Mouse (Mus musculus) R1 (cell line): ENCODE measurements around the gene Fuca1.
A peak's percentile ranks its signal among the peaks of the same experiment; 100 is the strongest.

Experiments used
- DNase-seq: peaks from one replicate; pipeline ENCODE4 v3.0.0-alpha.2; 2018; ENCODE audit warnings: low read depth, low spot score

Fuca1 gene

GRCm38 (mm10) chr4:135922190-135922589 lies 1.7 kb downstream of the Fuca1 start:
- DNase-seq: no peak

GRCm38 (mm10) chr4:135924418-135924817 lies 3.9 kb downstream of the Fuca1 start:
- no peak for DNase-seq

GRCm38 (mm10) chr4:135925341-135925740 lies 4.8 kb downstream of the Fuca1 start:
- no peak for DNase-seq

GRCm38 (mm10) chr4:135926195-135926808 lies 5.8 kb downstream of the Fuca1 start:
- DNase-seq: peak; percentile 74

- peak; percentile 70 for DNase-seq
Measured at GRCm38 (mm10) chr4:135926861-135927260, 6.3 kb downstream of the Fuca1 start.

- no peak for DNase-seq
Measured at GRCm38 (mm10) chr4:135928376-135928775, 7.8 kb downstream of the Fuca1 start.

- no peak for DNase-seq
Measured at GRCm38 (mm10) chr4:135929405-135929804, 8.9 kb downstream of the Fuca1 start.

- DNase-seq: no peak
Measured at GRCm38 (mm10) chr4:135929828-135930227, 9.3 kb downstream of the Fuca1 start.

GRCm38 (mm10) chr4:135930239-135930638 lies 9.7 kb downstream of the Fuca1 start:
- DNase-seq: no peak

GRCm38 (mm10) chr4:135931832-135932231 lies 11.3 kb downstream of the Fuca1 start:
- DNase-seq: peak; percentile 51

- DNase-seq: no peak
Measured at GRCm38 (mm10) chr4:135934708-135935500, 14.4 kb downstream of the Fuca1 start.

GRCm38 (mm10) chr4:135935502-135935901 lies 15.0 kb downstream of the Fuca1 start:
- DNase-seq: no peak

GRCm38 (mm10) chr4:135938858-135939257 lies 18.3 kb downstream of the Fuca1 start:
- DNase-seq: no peak

- peak; percentile 76 for DNase-seq
Measured at GRCm38 (mm10) chr4:135941026-135941425, 20.5 kb downstream of the Fuca1 start.

GRCm38 (mm10) chr4:135942193-135942592 lies 21.7 kb downstream of the Fuca1 start:
- no peak for DNase-seq

- no peak for DNase-seq
Measured at GRCm38 (mm10) chr4:135943389-135943788, 22.9 kb downstream of the Fuca1 start.

- DNase-seq: no peak
Measured at GRCm38 (mm10) chr4:135945706-135946105, 25.2 kb downstream of the Fuca1 start.

GRCm38 (mm10) chr4:135946278-135946658 lies 25.7 kb downstream of the Fuca1 start, which contains the start of gene Hmgcl:
Gene Hmgcl, plus strand, starts transcription at chr4:135946448.
- peak; percentile 95 for DNase-seq

- DNase-seq: no peak
Measured at GRCm38 (mm10) chr4:135946659-135947301, 26.2 kb downstream of the Fuca1 start.

GRCm38 (mm10) chr4:135948142-135948541 lies 27.6 kb downstream of the Fuca1 start:
- DNase-seq: no peak

GRCm38 (mm10) chr4:135949475-135949874 lies 28.9 kb downstream of the Fuca1 start:
- no peak for DNase-seq

GRCm38 (mm10) chr4:135949911-135950310 lies 29.4 kb downstream of the Fuca1 start:
- DNase-seq: peak; percentile 39

GRCm38 (mm10) chr4:135950365-135950764 lies 29.8 kb downstream of the Fuca1 start:
- no peak for DNase-seq
